Mouse (Mus musculus): Measurements from ENCODE around the gene Nfasc. TPM values are rescaled to one million over a fixed set of nuclear protein-coding genes. Genes with fewer than 3 reads are reported as not detected.

Gene Nfasc
- polyA plus RNA-seq, 1 experiment, result 0.43 TPM

GRCm38 (mm10) chr1:132733873-132734447 lies 7.6 kb downstream of the Nfasc start:
- DNase-seq (ENCODE audit: low read depth), result no peak

DNA sequence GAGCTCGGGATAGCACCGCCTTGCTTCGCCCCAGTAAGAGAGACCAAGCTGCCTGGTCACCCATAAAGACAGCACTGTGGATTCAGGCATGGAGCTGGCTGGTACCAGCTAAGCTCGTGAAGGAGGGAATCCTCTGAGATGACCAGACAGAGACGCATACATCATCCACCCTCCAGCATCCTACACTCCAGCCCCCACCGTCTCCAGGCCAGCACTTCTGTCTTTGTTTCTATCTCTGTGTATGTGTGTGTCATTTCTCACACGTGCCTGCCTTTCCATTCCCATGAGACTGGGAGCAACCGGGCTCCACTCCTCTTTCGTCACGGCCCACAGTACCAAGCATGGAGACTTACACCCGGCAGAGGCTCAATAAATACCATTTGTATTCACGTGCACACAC lies 9.3 kb downstream of the Nfasc start:
- DNase-seq (ENCODE audit: low read depth), result no peak

GRCm38 (mm10) chr1:132727548-132727947 lies 14.0 kb downstream of the Nfasc start:
- no peak for DNase-seq (ENCODE audit: low read depth)

DNA sequence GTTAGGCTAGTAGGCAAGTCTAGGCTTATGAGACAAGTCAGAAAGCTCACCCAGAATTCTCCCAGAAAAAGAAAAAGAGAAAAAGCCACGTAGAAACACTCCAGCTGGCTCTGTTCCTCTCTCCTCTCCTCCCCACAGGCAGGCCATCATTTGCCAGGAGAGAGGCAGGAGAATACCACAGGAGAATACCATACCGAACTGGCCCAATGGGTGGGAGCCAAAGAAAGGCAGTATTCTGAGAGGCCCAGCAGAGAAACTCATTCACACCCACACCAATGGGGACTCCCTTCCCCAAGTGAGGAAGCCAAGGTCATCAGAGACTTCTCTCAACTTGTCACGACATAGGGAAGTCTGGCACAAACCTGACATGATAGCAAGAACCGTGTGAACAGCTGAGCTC lies 19.2 kb downstream of the Nfasc start:
- DNase-seq (ENCODE audit: low read depth), result no peak

DNA sequence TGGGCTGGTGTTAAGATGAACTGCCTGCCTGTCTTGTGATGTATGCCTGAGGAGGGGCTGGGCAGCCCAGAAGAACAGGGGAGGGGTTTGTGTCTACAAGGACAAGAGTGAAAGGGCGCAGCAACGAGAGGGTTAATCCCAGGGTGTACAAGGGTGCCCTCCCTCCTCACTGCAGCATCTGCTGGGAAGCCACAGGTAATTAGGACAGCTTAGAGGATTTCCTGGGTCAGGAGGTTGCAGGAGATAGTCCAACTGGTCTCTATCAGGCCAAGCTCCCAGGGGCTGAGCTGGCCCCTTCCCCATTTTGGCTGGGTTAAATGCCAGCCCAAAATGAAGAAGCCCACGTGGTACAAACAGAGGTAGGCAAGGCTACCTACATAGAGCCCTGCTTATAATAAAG lies 20.3 kb downstream of the Nfasc start:
- DNase-seq (ENCODE audit: low read depth), result no peak

- DNase-seq (ENCODE audit: low read depth), result no peak
Measured at GRCm38 (mm10) chr1:132718225-132718624, 23.4 kb downstream of the Nfasc start.

DNA sequence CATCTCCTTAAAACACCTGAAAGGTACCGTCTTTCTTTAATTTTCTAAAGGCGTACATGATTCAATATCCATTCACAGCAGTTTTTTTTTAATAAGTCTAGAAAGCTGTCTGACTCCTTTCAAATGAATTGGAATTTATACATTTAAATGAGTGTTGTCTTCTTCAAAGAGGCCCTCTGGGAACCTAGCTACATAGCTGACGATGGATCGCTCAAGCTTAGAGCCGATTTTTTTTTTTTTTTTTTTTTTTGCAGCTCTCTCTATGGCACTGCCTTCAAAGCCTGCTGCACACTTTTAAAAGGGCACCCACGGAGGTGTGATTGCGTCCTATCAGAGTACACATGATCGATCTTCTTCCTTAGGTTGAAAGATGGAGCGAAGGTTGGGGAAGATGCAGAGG lies 26.6 kb downstream of the Nfasc start:
- DNase-seq (ENCODE audit: low read depth), result no peak

DNA sequence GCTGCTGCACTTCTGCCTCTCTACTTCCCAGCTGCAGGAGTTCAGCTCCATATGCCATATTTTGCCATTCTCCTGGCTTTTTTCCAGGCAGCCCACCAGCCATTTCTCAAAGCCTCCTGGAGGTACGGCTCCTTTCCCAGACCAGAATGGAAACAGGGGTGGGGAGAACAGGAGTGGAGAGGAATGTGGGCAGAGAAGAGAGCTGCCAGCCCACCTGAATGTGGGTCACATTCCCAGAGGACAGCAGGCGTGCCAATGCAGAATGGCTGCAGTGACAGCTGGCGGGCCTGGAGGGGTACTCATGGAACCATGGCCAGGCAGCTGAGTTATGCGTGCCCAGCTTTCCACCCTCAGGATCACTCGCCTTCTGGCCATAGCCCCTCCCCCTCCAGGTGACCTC lies 32.2 kb downstream of the Nfasc start:
- DNase-seq (ENCODE audit: low read depth), result no peak

DNA sequence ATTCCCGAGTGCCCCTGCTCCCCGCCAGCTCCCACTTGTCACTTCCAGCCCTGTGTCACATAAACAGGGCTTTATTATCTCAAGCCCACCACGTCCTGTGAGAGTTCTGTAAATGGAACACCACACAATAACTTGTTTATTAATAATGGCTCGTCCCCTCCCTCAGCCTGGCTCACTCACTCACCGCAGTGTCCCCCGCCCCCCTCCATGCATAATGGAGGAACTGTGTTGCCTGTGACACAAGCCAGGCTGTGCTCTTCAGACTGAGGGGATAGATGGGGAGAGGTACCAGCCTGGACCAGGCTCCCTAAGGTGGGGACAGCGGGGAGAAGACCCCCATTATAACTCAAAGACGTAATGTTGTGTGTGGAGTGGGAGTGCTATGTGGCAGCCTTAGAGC lies 34.3 kb downstream of the Nfasc start:
- no peak for DNase-seq (ENCODE audit: low read depth)

- DNase-seq (ENCODE audit: low read depth), result no peak
Measured at GRCm38 (mm10) chr1:132703467-132703866, 38.1 kb downstream of the Nfasc start.

- no peak for DNase-seq (ENCODE audit: low read depth)
Measured at GRCm38 (mm10) chr1:132696926-132697325, 44.7 kb downstream of the Nfasc start.

GRCm38 (mm10) chr1:132696232-132696631 lies 45.4 kb downstream of the Nfasc start:
- DNase-seq (ENCODE audit: low read depth), result no peak

GRCm38 (mm10) chr1:132694007-132694406 lies 47.6 kb downstream of the Nfasc start:
- DNase-seq (ENCODE audit: low read depth), result no peak

DNA sequence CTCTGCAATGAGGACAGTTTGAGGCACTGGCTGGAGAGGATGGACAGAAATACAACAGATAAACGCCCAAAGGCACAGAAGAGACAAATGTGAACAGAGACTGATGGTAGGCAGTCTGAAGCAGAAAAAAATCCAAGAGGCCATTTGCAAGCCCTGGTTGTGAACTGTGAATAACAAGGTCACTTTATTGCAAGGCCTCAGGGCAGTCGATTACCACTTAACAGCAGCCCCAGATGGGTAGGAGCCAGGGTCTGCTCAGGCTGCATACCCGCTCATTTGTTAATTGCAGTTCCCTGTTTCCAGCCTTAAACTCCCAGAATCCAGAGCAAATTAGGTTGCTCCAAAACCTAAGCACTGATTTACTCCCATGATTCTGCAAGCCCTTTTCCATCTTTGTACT lies 52.4 kb downstream of the Nfasc start:
- no peak for DNase-seq (ENCODE audit: low read depth)

GRCm38 (mm10) chr1:132678935-132679334 lies 62.7 kb downstream of the Nfasc start:
- DNase-seq (ENCODE audit: low read depth), result no peak

DNA sequence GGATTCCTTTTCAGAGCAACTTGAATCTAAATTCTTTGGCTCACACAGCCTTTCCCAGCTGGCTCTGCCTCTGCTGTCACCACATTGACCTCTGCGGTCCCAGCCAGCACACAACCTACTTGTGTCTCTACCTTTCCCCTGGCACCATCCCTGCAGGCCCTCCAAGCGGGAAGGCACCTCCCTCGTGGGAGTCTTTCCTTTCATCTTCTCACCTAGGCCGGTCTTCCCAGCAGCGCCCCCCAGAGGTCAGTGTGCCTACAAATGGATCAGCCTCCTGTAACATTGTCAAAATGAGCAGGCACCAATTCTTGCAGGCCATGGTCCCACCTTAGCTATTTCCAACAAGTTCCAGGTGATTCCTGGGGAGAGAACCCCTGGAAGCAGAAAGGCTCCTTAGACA lies 63.5 kb downstream of the Nfasc start:
- DNase-seq (ENCODE audit: low read depth), result no peak

DNA sequence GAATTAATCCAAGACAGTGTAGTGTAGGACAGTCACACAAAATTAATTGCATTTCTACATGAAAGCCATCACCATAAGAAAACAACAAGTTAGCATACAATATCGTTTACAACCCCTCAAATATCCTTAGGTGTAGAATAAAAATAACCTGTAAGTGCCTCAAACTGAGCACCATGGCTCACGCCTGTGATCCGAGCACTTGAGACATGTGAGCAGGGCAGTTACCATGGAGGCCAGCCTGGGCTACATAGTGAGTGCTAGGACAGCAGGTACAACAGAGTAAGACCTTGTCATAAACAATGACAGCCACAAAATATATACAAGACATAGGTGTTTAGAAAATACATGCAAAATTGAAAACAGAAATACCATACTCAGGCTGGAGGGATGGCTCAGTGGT lies 68.9 kb downstream of the Nfasc start:
- no peak for DNase-seq (ENCODE audit: low read depth)

- no peak for DNase-seq (ENCODE audit: low read depth)
Measured at GRCm38 (mm10) chr1:132669200-132669599, 72.4 kb downstream of the Nfasc start.

DNA sequence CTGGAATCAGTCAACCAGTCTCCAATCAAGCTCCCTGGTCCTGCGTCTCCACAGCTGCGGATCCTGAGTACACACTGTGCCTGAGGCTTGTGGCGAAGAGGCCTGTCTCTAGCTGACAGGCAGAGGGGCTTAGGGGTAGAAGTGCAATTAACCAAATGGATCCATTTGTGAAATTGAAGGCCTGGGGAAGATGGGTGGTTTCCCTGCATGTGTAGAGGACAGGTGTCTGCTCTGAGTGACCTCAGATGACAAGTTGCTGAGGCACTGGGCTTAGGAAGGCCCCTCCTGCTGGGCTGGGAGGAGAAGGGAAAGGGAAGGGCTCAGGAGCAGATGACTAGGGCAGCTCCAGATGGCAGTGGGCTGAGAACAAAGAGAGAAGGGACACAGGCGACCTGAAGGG lies 81.2 kb downstream of the Nfasc start:
- DNase-seq (ENCODE audit: low read depth), result no peak

- DNase-seq (ENCODE audit: low read depth), result no peak
Measured at GRCm38 (mm10) chr1:132659604-132660003, 82.0 kb downstream of the Nfasc start.

GRCm38 (mm10) chr1:132655611-132656010 lies 86.0 kb downstream of the Nfasc start:
- DNase-seq (ENCODE audit: low read depth), result no peak

GRCm38 (mm10) chr1:132654769-132655168 lies 86.8 kb downstream of the Nfasc start:
- no peak for DNase-seq (ENCODE audit: low read depth)

- DNase-seq (ENCODE audit: low read depth), result no peak
Measured at GRCm38 (mm10) chr1:132653841-132654457, 87.6 kb downstream of the Nfasc start.

GRCm38 (mm10) chr1:132653161-132653560 lies 88.4 kb downstream of the Nfasc start:
- DNase-seq (ENCODE audit: low read depth), result no peak
